Mouse (Mus musculus): ENCODE data around the gene Gstp3. TPM values are rescaled to one million over a fixed set of nuclear protein-coding genes. Genes with fewer than 3 reads are reported as not detected.

The Gstp3 gene
- total RNA-seq, 2 experiments from 2014 or later: not detected

GRCm38 (mm10) chr19:4093772-4094171 lies 34.4 kb upstream of the Gstp3 start:
- DNase-seq (ENCODE audit: low spot score in 2 of 2): no peak
- intact Hi-C loops (cut with DNase I): no loop called here

DNA sequence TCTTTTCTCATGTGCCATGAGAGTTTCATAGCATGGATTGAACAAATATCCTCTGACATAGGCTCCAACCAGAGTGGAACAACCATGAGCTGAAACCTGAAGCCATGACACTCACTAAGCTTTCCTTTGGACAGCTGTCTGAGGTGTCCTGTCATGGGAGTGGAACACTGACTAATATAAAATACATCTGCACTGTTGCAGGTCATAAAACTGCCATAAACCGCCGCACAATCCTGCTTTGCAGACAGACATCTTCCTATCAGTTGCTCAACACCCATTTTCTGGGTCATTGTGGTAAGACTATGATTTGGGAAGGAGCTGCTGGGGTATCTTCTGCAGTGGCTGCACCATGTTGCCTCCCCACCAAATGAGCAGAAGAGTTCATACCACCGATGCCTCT lies 33.4 kb upstream of the Gstp3 start:
- DNase-seq (ENCODE audit: low spot score in 2 of 2): no peak
- intact Hi-C loops (cut with DNase I): no loop called here

DNA sequence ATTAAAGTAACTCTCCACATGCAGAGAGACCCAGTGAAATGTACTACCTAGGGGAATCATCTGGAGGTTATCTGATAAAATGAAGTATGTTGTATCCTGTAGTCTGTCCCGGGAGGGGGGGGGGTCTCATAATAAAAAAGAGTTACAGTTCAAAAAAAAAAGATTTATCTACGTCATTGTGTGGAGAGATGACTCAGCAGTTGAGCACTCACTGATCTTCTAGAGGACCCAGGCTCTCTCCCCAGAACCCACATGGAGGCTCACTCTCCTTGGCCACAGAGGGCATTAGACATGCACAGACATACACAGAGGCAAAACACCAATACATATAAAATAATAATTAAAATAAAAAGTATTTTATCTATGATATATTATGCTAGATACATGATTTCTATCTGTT lies 32.0 kb upstream of the Gstp3 start:
- DNase-seq (ENCODE audit: low spot score in 2 of 2): no peak
- intact Hi-C loops (cut with DNase I): no loop called here

- intact Hi-C loops (cut with DNase I): no loop called here
- no peak for DNase-seq (ENCODE audit: low spot score in 2 of 2)
Measured at GRCm38 (mm10) chr19:4090446-4090845, 31.1 kb upstream of the Gstp3 start.

- intact Hi-C loops (cut with DNase I): loop anchor here (5.0 to 10.0 kb wide), 2 partner anchors 37 to 134 kb away; partner anchors contain the start of gene Aldh3b3
- no peak for DNase-seq (ENCODE audit: low spot score in 2 of 2)
Measured at GRCm38 (mm10) chr19:4089128-4089527, 29.8 kb upstream of the Gstp3 start.

- no peak for DNase-seq (ENCODE audit: low spot score in 2 of 2)
- intact Hi-C loops (cut with DNase I): loop anchor here (5.0 to 10.0 kb wide), 2 partner anchors 36 to 133 kb away; partner anchors contain the start of gene Aldh3b3
Measured at GRCm38 (mm10) chr19:4088146-4088545, 28.8 kb upstream of the Gstp3 start.

- intact Hi-C loops (cut with DNase I): loop anchor here (5.0 to 10.0 kb wide), 2 partner anchors 35 to 132 kb away; partner anchors contain the start of gene Aldh3b3
- DNase-seq (ENCODE audit: low spot score in 2 of 2): no peak
Measured at GRCm38 (mm10) chr19:4087090-4087489, 27.7 kb upstream of the Gstp3 start.

- intact Hi-C loops (cut with DNase I): loop anchor here (5.0 to 10.0 kb wide), 2 partner anchors 34 to 131 kb away; partner anchors contain the start of gene Aldh3b3
- no peak for DNase-seq (ENCODE audit: low spot score in 2 of 2)
Measured at GRCm38 (mm10) chr19:4086156-4086555, 26.8 kb upstream of the Gstp3 start.

- no peak for DNase-seq (ENCODE audit: low spot score in 2 of 2)
- intact Hi-C loops (cut with DNase I): loop anchor here (5.0 to 10.0 kb wide), 2 partner anchors 33 to 130 kb away; partner anchors contain the start of gene Aldh3b3
Measured at GRCm38 (mm10) chr19:4084984-4085383, 25.6 kb upstream of the Gstp3 start.

DNA sequence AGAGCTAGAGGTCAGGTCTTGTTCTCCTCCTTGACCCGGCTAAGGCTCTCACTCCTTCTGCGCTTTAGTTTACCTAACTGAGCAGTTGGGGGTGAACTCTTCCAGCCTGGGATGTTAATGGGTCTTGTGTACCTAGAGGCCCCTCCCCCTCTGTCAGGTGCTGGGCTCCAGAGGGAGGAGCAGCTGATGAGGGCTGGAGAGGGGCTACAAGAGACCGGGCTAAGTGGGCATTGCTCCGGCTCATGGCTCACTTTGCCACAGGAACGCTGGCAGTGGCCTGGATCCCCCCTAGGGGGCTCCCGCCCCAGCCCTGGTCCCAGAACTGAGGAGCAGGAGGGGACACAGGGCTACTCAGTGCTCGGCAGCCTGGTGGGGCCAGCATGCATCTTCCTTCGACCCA lies 24.5 kb upstream of the Gstp3 start:
- no peak for DNase-seq (ENCODE audit: low spot score in 2 of 2)
- intact Hi-C loops (cut with DNase I): loop anchor here (10.0 kb wide), 1 partner anchor 129 kb away; the partner anchor contains the start of gene Aldh3b3

DNA sequence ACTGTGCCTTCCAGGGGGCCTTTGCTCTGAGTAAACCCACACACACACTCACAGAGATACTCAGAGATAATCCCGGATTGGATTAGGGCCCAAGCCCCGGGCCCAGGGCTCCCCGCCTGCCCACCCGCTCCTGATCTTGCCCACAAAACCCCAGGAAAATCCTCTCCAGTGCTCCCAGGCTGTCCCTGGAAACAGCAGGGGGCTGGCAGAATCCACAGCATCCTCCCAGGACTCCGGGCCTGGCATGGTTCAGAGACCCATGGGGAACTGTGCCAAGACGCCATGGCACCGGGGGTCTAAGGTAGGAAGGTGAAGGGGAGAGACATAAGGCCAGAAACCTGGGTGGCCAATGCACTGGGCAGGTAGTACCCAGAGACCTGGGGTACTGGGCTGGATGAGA lies 23.9 kb upstream of the Gstp3 start:
- intact Hi-C loops (cut with DNase I): loop anchor here (10.0 kb wide), 1 partner anchor 129 kb away; the partner anchor contains the start of gene Aldh3b3
- no peak for DNase-seq (ENCODE audit: low spot score in 2 of 2)

- intact Hi-C loops (cut with DNase I): loop anchor here (10.0 kb wide), 1 partner anchor 128 kb away; the partner anchor contains the start of gene Aldh3b3
- DNase-seq (ENCODE audit: low spot score in 2 of 2): no peak
Measured at GRCm38 (mm10) chr19:4082219-4082965, 23.0 kb upstream of the Gstp3 start.

DNA sequence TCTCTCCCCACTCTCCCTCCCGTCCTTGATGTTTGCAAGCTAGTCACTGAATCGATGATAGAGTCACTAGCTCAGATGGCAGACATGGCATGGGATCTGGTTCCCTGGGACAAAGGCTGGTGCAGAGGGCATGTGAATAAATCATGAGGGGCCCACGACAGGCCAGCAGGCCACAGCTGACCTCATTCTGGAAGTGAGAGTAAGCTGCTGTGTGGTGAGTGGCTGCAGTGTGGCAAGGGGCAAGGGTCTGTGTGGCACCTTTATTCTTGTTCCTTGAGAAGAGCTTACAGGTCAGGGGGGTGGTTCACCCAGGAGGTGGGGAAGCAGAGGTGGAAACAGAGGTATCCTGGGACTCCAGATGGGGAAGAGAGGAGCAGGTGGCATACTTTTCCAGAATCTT lies 22.0 kb upstream of the Gstp3 start, which contains the start of gene Cabp2:
Gene Cabp2, plus strand, starts transcription at position 185 of the 400 bp plus-strand sequence.
- no peak for DNase-seq (ENCODE audit: low spot score in 2 of 2)
- intact Hi-C loops (cut with DNase I): loop anchor here (10.0 kb wide), 1 partner anchor 127 kb away; the partner anchor contains the start of gene Aldh3b3

GRCm38 (mm10) chr19:4080511-4081009 lies 21.2 kb upstream of the Gstp3 start:
- intact Hi-C loops (cut with DNase I): loop anchor here (10.0 kb wide), 1 partner anchor 126 kb away; the partner anchor contains the start of gene Aldh3b3
- DNase-seq (ENCODE audit: low spot score in 2 of 2): no peak

- DNase-seq (ENCODE audit: low spot score in 2 of 2): no peak
- intact Hi-C loops (cut with DNase I): no loop called here
Measured at GRCm38 (mm10) chr19:4079594-4079993, 20.2 kb upstream of the Gstp3 start.

- intact Hi-C loops (cut with DNase I): no loop called here
Measured at GRCm38 (mm10) chr19:4075531-4075930, 16.2 kb upstream of the Gstp3 start.

DNA sequence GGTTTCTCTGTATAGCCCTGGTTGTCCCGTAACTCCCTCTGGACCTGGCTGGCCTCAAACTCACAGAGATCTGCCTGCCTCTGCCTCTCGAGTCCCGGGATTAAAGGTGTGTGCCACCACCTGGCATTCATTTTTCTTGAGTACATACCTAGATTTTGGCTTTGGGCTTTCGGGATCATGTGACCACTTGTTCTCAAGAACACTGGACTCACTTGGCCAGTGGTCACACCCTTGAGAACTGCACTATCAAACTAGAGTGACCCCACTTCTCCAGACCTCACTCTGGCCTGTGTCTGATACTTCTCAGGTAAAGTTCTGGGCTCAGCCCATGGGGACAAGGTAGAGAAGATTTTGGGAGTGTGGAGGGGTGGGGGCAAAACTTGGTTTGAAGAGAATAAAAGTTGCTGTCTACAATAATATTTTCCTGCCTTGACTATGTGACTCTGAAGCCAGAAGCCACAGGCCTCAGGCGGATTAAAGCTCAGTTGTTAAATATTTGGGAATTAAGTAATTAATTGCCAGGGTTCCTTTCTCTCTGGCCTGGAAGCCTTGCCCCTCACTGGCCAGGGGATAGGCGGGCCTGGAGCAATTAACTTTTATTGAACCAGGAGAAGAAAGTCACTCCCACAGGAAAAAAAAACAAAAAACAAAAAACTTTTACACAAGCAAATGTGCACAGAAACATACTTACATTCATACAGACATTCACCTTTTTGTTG lies 13.5 kb upstream of the Gstp3 start:
- intact Hi-C loops (cut with DNase I): no loop called here
- DNase-seq (ENCODE audit: low spot score in 2 of 2): no peak

More at GRCm38 (mm10) chr19:4075531-4075930, 16.2 kb upstream of the Gstp3 start:
- DNase-seq (ENCODE audit: low spot score in 2 of 2): no peak

DNA sequence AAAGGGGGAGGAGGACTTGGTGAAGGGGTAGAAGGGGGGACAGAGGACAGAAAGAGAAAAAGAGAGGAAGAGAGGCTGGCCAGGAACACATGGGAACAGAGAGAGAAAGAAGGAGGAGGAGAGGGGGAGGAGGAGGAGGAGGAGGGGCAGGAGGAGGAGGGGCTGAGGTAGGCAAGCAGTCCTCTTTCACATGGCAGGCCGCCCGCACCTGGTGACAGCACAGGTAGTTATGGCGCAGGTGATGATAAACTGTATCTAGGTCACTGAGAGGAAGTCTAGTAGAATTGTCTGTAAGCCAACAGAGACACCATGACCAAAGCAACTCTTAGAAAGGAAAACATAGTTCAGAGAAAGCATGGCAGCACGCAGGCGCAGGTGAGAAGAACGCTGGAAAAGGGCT lies 12.0 kb upstream of the Gstp3 start:
- intact Hi-C loops (cut with DNase I): no loop called here

DNA sequence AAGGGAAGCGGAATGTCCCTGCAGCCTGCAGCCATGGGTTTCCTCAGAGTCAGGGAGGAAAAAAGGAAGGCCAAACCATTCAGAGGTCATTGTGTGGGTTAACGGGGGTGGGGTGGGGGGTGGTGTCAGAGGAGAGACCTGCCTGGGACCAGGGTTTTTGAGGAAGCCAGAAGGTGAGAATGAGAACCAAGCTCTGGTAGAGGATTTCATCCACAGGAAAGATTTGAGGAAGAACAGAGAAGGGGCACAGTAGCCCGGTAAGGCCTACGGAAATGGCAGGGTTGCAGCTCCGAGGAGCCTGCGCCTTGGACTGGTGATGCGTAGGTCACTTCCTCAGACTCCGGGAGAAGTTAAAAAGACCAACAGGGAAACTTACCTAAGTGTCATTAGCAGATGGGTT lies 11.4 kb upstream of the Gstp3 start:
- intact Hi-C loops (cut with DNase I): no loop called here
- no peak for DNase-seq (ENCODE audit: low spot score in 2 of 2)

More for the DNA sequence above, 12.0 kb upstream of the Gstp3 start:
- no peak for DNase-seq (ENCODE audit: low spot score in 2 of 2)

DNA sequence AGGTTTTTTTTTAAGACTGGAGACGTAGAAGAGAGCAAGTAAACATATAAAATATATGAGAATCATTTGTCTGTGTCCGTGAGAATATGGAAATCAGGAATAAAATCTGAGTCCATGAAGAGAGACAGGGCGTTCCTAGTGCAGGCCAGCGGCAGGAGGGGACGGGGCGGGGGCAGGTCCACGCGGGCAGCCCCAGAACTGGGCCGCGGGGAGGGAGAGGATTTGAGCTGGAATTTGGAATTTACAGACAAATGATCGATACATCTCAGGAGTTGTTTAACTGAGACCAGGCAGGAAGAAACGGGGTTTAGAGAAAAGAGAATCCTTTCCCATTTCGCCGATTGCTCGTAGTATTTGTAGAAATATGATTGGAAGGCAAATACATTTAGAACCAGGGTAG lies 10.9 kb upstream of the Gstp3 start:
- intact Hi-C loops (cut with DNase I): no loop called here
- DNase-seq (ENCODE audit: low spot score in 2 of 2): no peak
